Mouse (Mus musculus) MEL (cell line): ENCODE data around the gene Dusp10. TPM values are rescaled to one million over a fixed set of nuclear protein-coding genes. Genes with fewer than 3 reads are reported as not detected.

ENCODE experiments used
- DNase-seq: peaks from one replicate; pipeline ENCODE4 v3.0.0; 2011; ENCODE audit warnings: low read depth, low spot score
- H3K27ac ChIP-seq: 2 replicates; pipeline ENCODE4 v1.5.1; 2012; ENCODE audit warnings: low read depth, mild to moderate bottlenecking, control low read depth, low read length, moderate library complexity; ENCODE audit not compliant: control insufficient read depth
- H3K27me3 ChIP-seq, 2 experiments: fragments of 150-350 bp in 1 of 2; sonication (generic) in 1 of 2; 2 replicates each; pipeline ENCODE4 v1.6.1; 2012; ENCODE audit warnings: low read length in 2 of 2, mild to moderate bottlenecking in 2 of 2, improper control_type of control experiment in 1 of 2, moderate library complexity in 1 of 2; ENCODE audit not compliant: insufficient read depth in 2 of 2, control insufficient read depth in 1 of 2
- H3K36me3 ChIP-seq, 2 experiments: 2 replicates each; pipeline ENCODE4 v1.6.1; 2012 to 2014; ENCODE audit warnings: low read length in 2 of 2, improper control_type of control experiment in 1 of 2, inconsistent platforms in 1 of 2, mild to moderate bottlenecking in 1 of 2; ENCODE audit not compliant: insufficient read depth in 2 of 2, control insufficient read depth in 1 of 2
- H3K4me1 ChIP-seq, 2 experiments: fragments of 150-350 bp in 1 of 2; sonication (generic) in 1 of 2; 2 replicates each; pipeline ENCODE4 v1.6.1; 2012; ENCODE audit warnings: low read length in 2 of 2, improper control_type of control experiment in 1 of 2, mild to moderate bottlenecking in 1 of 2; ENCODE audit not compliant: insufficient read depth in 2 of 2, control insufficient read depth in 1 of 2
- H3K4me3 ChIP-seq, 2 experiments: fragments of 150-350 bp in 1 of 2; sonication (generic) in 1 of 2; 2 replicates each; pipeline ENCODE4 v1.5.1; 2012; ENCODE audit warnings: low read depth in 2 of 2, low read length in 2 of 2, mild to moderate bottlenecking in 2 of 2, moderate library complexity in 2 of 2, control low read depth in 1 of 2, improper control_type of control experiment in 1 of 2; ENCODE audit not compliant: control insufficient read depth in 1 of 2, insufficient read depth in 1 of 2
- H3K79me2 ChIP-seq: 2 replicates; pipeline ENCODE4 v1.6.1; 2012; ENCODE audit warnings: mild to moderate bottlenecking, low read length, moderate library complexity; ENCODE audit not compliant: control insufficient read depth, poor library complexity, insufficient read depth
- H3K9ac ChIP-seq: 2 replicates; pipeline ENCODE4 v1.6.1; 2012; ENCODE audit warnings: low read depth, mild to moderate bottlenecking, control low read depth, low read length, moderate library complexity; ENCODE audit not compliant: control insufficient read depth, poor library complexity, severe bottlenecking
- H3K9me3 ChIP-seq: fragments of 150-350 bp; sonication (generic); replicated peaks from 2 replicates; pipeline ENCODE4 v1.6.1; 2012; ENCODE audit warnings: mild to moderate bottlenecking, low read length, improper control_type of control experiment, moderate library complexity; ENCODE audit not compliant: insufficient read depth
- BHLHE40 ChIP-seq: IDR thresholded peaks from 2 replicates; pipeline ENCODE4 v1.6.1; 2012; ENCODE audit warnings: low read depth, mild to moderate bottlenecking, inconsistent platforms, low read length, improper control_type of control experiment, borderline replicate concordance
- CHD1 ChIP-seq: IDR thresholded peaks from 2 replicates; pipeline ENCODE4 v1.6.1; 2012; ENCODE audit warnings: low read depth, mild to moderate bottlenecking, inconsistent platforms, low read length, improper control_type of control experiment
- CHD2 ChIP-seq: IDR thresholded peaks from 2 replicates; pipeline ENCODE4 v1.6.1; 2011; ENCODE audit warnings: low read length, improper control_type of control experiment
- CTCF ChIP-seq, 3 experiments: IDR thresholded peaks in 2 of 3; conservative IDR thresholded peaks in 1 of 3; 2 replicates each; pipeline ENCODE4 v1.5.1; 2011 to 2012; ENCODE audit warnings: low read length in 3 of 3, low read depth in 2 of 3, mild to moderate bottlenecking in 2 of 3, improper control_type of control experiment in 1 of 3, inconsistent platforms in 1 of 3, mixed read lengths in 1 of 3, moderate library complexity in 1 of 3; ENCODE audit not compliant: control insufficient read depth in 1 of 3, insufficient read depth in 1 of 3, poor library complexity in 1 of 3, severe bottlenecking in 1 of 3
- ETS1 ChIP-seq: IDR thresholded peaks from 2 replicates; pipeline ENCODE4 v1.6.1; 2012; ENCODE audit warnings: low read depth, mild to moderate bottlenecking, inconsistent platforms, low read length, improper control_type of control experiment, moderate library complexity
- GABPA ChIP-seq: IDR thresholded peaks from 2 replicates; pipeline ENCODE4 v1.6.1; 2012; ENCODE audit warnings: low read depth, mild to moderate bottlenecking, inconsistent platforms, low read length, improper control_type of control experiment, moderate library complexity
- GATA1 ChIP-seq: IDR thresholded peaks from 2 replicates; pipeline ENCODE4 v1.6.1; 2011; ENCODE audit warnings: low read depth, low read length, improper control_type of control experiment
- JUND ChIP-seq: IDR thresholded peaks from 2 replicates; pipeline ENCODE4 v1.6.1; 2011; ENCODE audit warnings: low read depth, mild to moderate bottlenecking, improper control_type of control experiment, low read length
- KAT2A ChIP-seq: conservative IDR thresholded peaks from 2 replicates; pipeline ENCODE4 v1.6.1; 2012; ENCODE audit warnings: low read depth, low read length, improper control_type of control experiment, inconsistent platforms
- MAZ ChIP-seq: IDR thresholded peaks from 2 replicates; pipeline ENCODE4 v1.6.1; 2012; ENCODE audit warnings: low read depth, mild to moderate bottlenecking, inconsistent platforms, low read length, improper control_type of control experiment
- MEF2A ChIP-seq: IDR thresholded peaks from 2 replicates; pipeline ENCODE4 v1.6.1; 2014; ENCODE audit warnings: low read depth, mild to moderate bottlenecking, inconsistent platforms, low read length, improper control_type of control experiment; ENCODE audit not compliant: poor library complexity, insufficient replicate concordance, severe bottlenecking; ENCODE audit errors: extremely low read depth
- POLR2A ChIP-seq, 2 experiments: IDR thresholded peaks; 2 replicates each; pipeline ENCODE4 v1.6.1; 2011 to 2012; ENCODE audit warnings: low read length in 2 of 2, mild to moderate bottlenecking in 2 of 2, control low read depth in 1 of 2, improper control_type of control experiment in 1 of 2, low read depth in 1 of 2, moderate library complexity in 1 of 2; ENCODE audit not compliant: control insufficient read depth in 1 of 2, insufficient read depth in 1 of 2, poor library complexity in 1 of 2
- POLR2AphosphoS2 ChIP-seq: IDR thresholded peaks from 2 replicates; pipeline ENCODE4 v1.6.1; 2011; ENCODE audit warnings: low read length, improper control_type of control experiment
- POLR2AphosphoS5 ChIP-seq: IDR thresholded peaks from 2 replicates; pipeline ENCODE4 v1.6.1; 2012; ENCODE audit warnings: low read depth, borderline replicate concordance, mild to moderate bottlenecking, inconsistent platforms, low read length, moderate library complexity, mixed read lengths
- RAD21 ChIP-seq: IDR thresholded peaks from 2 replicates; pipeline ENCODE4 v1.6.1; 2011; ENCODE audit warnings: mild to moderate bottlenecking, low read depth, low read length, improper control_type of control experiment
- RCOR1 ChIP-seq: IDR thresholded peaks from 2 replicates; pipeline ENCODE4 v1.6.1; 2012; ENCODE audit warnings: low read depth, mild to moderate bottlenecking, inconsistent platforms, low read length, improper control_type of control experiment
- SIN3A ChIP-seq: IDR thresholded peaks from 2 replicates; pipeline ENCODE4 v1.6.1; 2012; ENCODE audit warnings: low read length, improper control_type of control experiment, inconsistent platforms
- SMC3 ChIP-seq: IDR thresholded peaks from 2 replicates; pipeline ENCODE4 v1.6.1; 2011; ENCODE audit warnings: low read depth, low read length, improper control_type of control experiment
- TCF12 ChIP-seq: IDR thresholded peaks from 2 replicates; pipeline ENCODE4 v1.6.1; 2014; ENCODE audit warnings: low read depth, mild to moderate bottlenecking, inconsistent platforms, low read length, improper control_type of control experiment, moderate library complexity
- ZC3H11A ChIP-seq: IDR thresholded peaks from 2 replicates; pipeline ENCODE4 v1.6.1; 2012; ENCODE audit warnings: low read depth, mild to moderate bottlenecking, inconsistent platforms, low read length, improper control_type of control experiment
- ZKSCAN1 ChIP-seq: IDR thresholded peaks from 2 replicates; pipeline ENCODE4 v1.6.1; 2012; ENCODE audit warnings: low read depth, mild to moderate bottlenecking, inconsistent platforms, low read length, improper control_type of control experiment, moderate library complexity
- ZMIZ1 ChIP-seq: IDR thresholded peaks from 2 replicates; pipeline ENCODE4 v1.6.1; 2012; ENCODE audit warnings: low read depth, mild to moderate bottlenecking, inconsistent platforms, low read length, improper control_type of control experiment, moderate library complexity
- ZNF384 ChIP-seq: IDR thresholded peaks from 2 replicates; pipeline ENCODE4 v1.6.1; 2012; ENCODE audit warnings: low read depth, mild to moderate bottlenecking, inconsistent platforms, low read length, improper control_type of control experiment
- polyA plus RNA-seq, 2 experiments: library from polyadenylated mRNA; stranded (reverse) in 1 of 2; unstranded in 1 of 2; fragments of >175 nt in 1 of 2; fragments of >200 nt in 1 of 2; gene quantifications; 2 replicates each; pipeline versions ENCODE4 v1.2.1 to v1.2.4; 2012; ENCODE audit warnings: low replicate concordance in 2 of 2, low read depth in 1 of 2; ENCODE audit not compliant: insufficient read length in 2 of 2, insufficient read depth in 1 of 2, missing spikeins in 1 of 2
- total RNA-seq: library from RNA; depleted of rRNA; stranded (reverse); fragments of 300-350 nt; gene quantifications from 2 replicates; pipeline ENCODE4 v1.2.3, GENCODE M21; 2012

Dusp10 gene
- total and polyA plus RNA-seq, 3 experiments: 1.4 to 2.3 TPM; not detected in 1

DNA sequence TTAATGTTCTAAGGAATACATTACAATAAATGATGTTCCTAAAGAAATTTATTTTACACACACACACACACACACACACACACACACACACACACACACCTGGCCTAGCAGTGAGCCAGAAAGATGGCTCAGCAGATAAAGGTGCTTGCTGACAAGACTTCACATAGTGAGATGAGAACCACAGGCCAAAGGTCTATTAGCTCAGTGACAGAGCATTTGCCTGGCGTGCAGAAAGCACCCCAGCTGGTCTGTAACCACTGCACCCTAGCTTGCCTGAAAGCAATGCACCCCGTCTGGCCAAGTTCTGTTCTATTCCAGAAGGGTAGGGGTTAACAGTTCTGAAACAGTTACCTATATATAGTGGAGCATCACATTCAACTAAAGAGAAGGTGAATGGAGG is 15.9 kb upstream of the Dusp10 start:
- Histone ChIP-seq H3K79me2 (no peaks in the 10 kb centered on the region), H3K27me3 (no peaks in the 10 kb centered on the region), H3K4me1 (no peaks in the 10 kb centered on the region), H3K27ac (no peak overlapping the region), H3K9ac (no peak overlapping the region), H3K4me3 (no peak overlapping the region), H3K36me3 (no peaks in the 10 kb centered on the region), H3K9me3 (no peaks in the 10 kb centered on the region)
- TF ChIP-seq ZKSCAN1 (no peak), SMC3 (no peak), ZMIZ1 (no peak), MEF2A (no peak), JUND (no peak), CHD1 (no peak)
- no peak for DNase-seq

DNA sequence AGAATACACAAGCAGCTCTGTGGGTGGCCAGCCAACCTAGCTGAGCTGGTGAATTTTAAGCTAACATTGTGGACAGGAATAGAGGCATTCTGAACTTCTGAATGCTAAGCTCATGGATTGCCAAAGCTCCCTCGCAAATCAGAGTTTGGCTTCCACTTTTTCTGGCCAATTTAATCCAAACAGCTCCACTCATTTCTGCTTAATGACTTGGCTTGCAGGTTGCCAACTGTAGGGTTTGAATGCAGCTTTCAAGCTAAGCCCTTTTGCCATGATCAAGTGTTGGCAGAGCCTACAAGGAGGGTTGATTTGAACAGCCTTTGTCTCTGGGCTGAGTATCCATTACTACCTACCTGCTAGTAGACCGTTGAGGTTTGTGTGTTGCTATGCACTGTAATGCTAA is 10.6 kb upstream of the Dusp10 start:
- Histone ChIP-seq H3K9me3 (no peaks in the 10 kb centered on the region), H3K4me3 (no peak overlapping the region), H3K9ac (no peak overlapping the region), H3K36me3 (no peaks in the 10 kb centered on the region), H3K4me1 (no peaks in the 10 kb centered on the region), H3K27ac (no peak overlapping the region), H3K27me3 (peaks cover 0 to 1% of the 10 kb centered on the region in 2 experiments; a peak in 2 of 4 replicates), H3K79me2 (no peaks in the 10 kb centered on the region)
- no peak for TF ChIP-seq POLR2A (IDR thresholded peaks at IDR 0.05; ENCODE audit: control insufficient read depth in 1 of 2, insufficient read depth in 1 of 2, low read depth in 1 of 2, low read length in 2 of 2, poor library complexity in 1 of 2)
- TF ChIP-seq POLR2AphosphoS2: no peak
- no peak for TF ChIP-seq ZNF384
- TF ChIP-seq KAT2A: no peak
- DNase-seq: no peak

GRCm38 (mm10) chr1:184004311-184004710 is 8.8 kb upstream of the Dusp10 start:
- H3K36me3 ChIP-seq: no peaks in the 10 kb centered on the region
- DNase-seq: no peak
- H3K9me3 ChIP-seq: no peaks in the 10 kb centered on the region
- TF ChIP-seq POLR2AphosphoS2 (no peak), ETS1 (no peak), GABPA (no peak), ZMIZ1 (no peak), MAZ (no peak), POLR2AphosphoS5 (no peak), RCOR1 (no peak), TCF12 (no peak), GATA1 (no peak), CTCF (IDR thresholded peaks at IDR 0.05 in 2 of 3, conservative IDR thresholded peaks at IDR 0.05 in 1 of 3; ENCODE audit: control insufficient read depth in 1 of 3, insufficient read depth in 1 of 3, low read depth in 2 of 3, low read length in 3 of 3, poor library complexity in 1 of 3, severe bottlenecking in 1 of 3) (no peak), CHD2 (no peak), ZNF384 (no peak), RAD21 (no peak), SIN3A (no peak), BHLHE40 (no peak), ZC3H11A (no peak)
- H3K4me3 ChIP-seq: no peak overlapping the region
- no peaks in the 10 kb centered on the region for H3K4me1 ChIP-seq
- H3K27ac ChIP-seq: no peak overlapping the region
- H3K27me3 ChIP-seq: peaks cover 0 to 1% of the 10 kb centered on the region in 2 experiments; a peak in 2 of 4 replicates
- no peak overlapping the region for H3K9ac ChIP-seq
- no peaks in the 10 kb centered on the region for H3K79me2 ChIP-seq
